Mouse (Mus musculus): ENCODE results near the gene Acp5.
A peak's percentile ranks its signal among the peaks of the same experiment; 100 is the strongest.

DNA sequence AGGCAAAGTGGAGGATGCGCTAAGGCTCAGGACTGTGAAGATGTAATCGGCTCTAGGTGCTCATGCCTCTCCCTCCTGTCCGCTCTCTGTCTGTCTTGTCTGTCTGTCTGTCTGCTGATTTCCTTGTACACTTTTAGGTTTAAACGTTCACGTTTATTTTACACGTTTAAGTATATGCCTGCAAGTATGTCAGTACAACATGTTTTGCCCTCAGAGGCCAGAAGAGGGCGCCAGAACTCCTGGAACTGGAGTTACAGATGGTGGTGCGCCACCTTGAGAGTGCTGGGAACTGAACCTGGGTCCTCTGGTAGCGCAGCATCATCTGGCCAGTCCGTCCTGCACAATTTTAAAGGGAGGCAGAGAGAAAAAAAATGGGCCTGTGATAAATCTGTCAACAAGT lies 31.2 kb upstream of the Acp5 start:
- TF ChIP-seq ZC3H11A (IDR thresholded peaks at IDR 0.05; ENCODE audit: low read depth, low read length), result no peak
- TF ChIP-seq POLR2A (IDR thresholded peaks at IDR 0.05; ENCODE audit: control insufficient read depth in 1 of 2, insufficient read depth in 1 of 2, low read depth in 1 of 2, low read length in 2 of 2, poor library complexity in 1 of 2), result no peak
- no peak for TF ChIP-seq ZNF384 (IDR thresholded peaks at IDR 0.05; ENCODE audit: low read depth, low read length)
- no peak for TF ChIP-seq TBP (IDR thresholded peaks at IDR 0.05; ENCODE audit: low read depth, low read length)
- TF ChIP-seq CTCF (IDR thresholded peaks at IDR 0.05 in 2 of 3, conservative IDR thresholded peaks at IDR 0.05 in 1 of 3; ENCODE audit: control insufficient read depth in 1 of 3, insufficient read depth in 1 of 3, low read depth in 2 of 3, low read length in 3 of 3, poor library complexity in 1 of 3, severe bottlenecking in 1 of 3), result peak; percentile 59 to 65 (median 61)
- no peak for TF ChIP-seq POLR2AphosphoS2 (IDR thresholded peaks at IDR 0.05; ENCODE audit: low read length)
- no peak for TF ChIP-seq MAFK (IDR thresholded peaks at IDR 0.05; ENCODE audit: borderline replicate concordance, low read depth, low read length)
- TF ChIP-seq TAL1 (IDR thresholded peaks at IDR 0.05; ENCODE audit: low read length), result no peak
- TF ChIP-seq E2F4 (IDR thresholded peaks at IDR 0.05; ENCODE audit: borderline replicate concordance, low read depth, low read length), result no peak
- TF ChIP-seq SIN3A (IDR thresholded peaks at IDR 0.05; ENCODE audit: low read length), result no peak
- no peak for TF ChIP-seq EP300 (IDR thresholded peaks at IDR 0.05; ENCODE audit: low read depth in 1 of 2, low read length in 2 of 2)
- no peak for TF ChIP-seq ZMIZ1 (IDR thresholded peaks at IDR 0.05; ENCODE audit: low read depth, low read length)
- no peak for TF ChIP-seq MAZ (IDR thresholded peaks at IDR 0.05; ENCODE audit: low read depth, low read length)

Measured in MEL (cell line).